Mouse (Mus musculus) skeletal muscle tissue, adult 2 months (tissue): Measurements from ENCODE around the gene Kyat3.
A peak's percentile ranks its signal among the peaks of the same experiment; 100 is the strongest.

ENCODE experiments used
- DNase-seq: peaks from one replicate; pipeline ENCODE4 v3.0.0-alpha.2; 2012; ENCODE audit warnings: low read depth, low spot score

Gene Kyat3

DNA sequence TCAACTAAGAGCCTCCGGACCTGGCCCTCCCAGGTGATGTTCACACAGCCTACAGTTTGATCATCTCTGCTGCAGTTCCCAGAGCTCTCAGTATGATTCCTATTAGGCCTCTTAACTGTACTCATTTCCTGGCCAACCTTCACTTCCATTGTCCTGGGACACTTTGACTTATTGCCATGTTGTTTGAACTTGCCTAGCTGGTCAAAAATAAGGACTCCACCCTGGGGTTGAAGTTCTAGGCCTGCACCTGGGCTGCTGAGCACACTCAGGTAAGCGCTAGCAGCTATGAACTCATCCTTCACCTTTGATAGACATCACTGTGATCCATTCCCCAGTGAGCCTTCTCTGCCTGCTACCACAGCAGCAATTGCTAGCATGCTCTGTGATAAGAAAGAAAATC is 44.2 kb downstream of the Kyat3 start:
- no peak for DNase-seq

DNA sequence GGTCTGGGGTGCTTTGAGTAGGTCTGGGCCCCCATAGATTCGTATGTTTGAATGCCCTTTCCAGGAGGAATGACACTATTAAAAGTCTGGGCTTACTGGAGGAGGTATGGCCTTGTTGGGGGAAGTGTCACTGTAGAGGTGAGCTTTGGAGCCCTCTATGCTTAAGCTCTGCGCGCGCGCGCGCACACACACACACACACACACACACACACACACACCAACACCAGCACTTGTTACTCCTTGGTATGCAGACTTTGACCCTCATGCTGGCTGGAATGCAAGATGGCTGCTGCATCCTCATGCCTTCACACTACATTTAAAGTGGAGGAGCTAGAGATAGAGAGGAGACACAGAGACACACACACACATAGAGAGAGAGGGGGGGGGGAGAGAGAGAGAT is 46.8 kb downstream of the Kyat3 start:
- DNase-seq: no peak

DNA sequence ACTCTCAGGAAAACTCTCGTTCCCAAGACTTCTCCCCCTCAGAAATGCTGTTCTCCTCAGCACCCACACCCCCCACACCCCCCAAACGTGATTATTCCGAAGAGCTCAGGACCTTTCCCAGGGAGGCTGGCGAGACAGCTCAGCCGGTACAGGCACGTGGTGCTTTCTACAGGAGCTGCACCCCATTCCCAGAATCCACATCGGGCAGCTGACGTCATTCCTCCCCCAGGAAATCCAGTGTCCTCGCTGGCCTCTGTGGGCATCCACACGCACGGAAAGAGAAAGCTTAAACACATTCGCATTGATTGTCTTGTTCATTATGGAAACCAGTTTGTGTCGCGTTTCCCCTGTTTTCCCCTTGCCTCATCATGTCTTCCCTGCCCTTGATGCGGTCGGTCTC is 48.3 kb downstream of the Kyat3 start:
- DNase-seq: no peak

DNA sequence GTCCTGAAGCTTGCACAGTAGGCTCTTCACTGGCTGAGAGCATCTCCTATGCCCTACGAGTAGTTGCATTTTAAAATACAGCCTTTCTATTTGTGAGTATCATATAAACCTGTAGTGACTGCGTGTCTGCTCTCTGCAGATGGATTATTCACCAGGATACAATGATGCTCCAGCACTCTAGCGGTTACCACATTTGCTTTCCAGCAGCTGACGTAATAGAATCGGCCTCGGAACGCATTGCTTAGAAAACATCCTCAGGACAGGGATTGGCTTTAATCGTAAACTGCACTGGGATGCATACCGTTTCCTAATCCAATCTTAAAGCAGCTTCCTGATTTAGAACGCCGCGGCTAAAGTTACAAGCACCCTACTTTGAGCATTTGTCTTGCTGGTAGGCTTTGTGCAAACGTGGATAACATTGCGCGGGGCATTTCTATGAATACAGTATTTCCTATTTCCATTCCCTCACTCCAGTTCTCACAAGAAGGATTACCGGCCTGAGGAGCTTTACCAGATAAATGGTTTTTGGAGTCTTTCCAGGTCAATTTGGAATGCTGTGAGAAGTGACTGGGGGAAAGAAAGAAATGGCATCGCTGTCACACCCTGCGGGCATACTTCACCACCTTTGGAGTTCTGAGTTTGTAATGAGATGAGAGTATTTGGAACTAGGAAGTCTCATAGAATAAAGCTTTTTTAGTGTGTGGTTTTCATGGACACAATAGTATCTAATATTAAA is 54.4 kb downstream of the Kyat3 start:
- DNase-seq: no peak

DNA sequence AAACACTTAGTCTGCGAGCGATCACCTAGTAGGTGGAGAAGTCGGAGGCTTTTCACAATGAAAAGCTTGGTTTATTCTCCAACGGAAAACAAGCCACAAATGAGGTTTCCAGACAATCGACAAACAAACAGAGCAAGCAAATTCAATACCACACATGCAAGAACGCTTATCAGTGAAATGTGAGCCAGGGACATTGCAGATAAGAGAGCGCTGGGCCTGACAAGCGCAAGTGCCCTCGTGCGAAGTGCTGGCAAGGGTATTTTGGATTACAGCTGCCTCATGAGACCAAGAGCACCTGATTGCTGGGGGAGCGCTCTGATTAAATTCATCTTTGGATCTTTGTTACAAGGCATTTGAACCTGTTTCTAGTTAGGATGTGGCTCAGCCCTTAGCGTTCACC is 57.0 kb downstream of the Kyat3 start:
- DNase-seq: no peak

DNA sequence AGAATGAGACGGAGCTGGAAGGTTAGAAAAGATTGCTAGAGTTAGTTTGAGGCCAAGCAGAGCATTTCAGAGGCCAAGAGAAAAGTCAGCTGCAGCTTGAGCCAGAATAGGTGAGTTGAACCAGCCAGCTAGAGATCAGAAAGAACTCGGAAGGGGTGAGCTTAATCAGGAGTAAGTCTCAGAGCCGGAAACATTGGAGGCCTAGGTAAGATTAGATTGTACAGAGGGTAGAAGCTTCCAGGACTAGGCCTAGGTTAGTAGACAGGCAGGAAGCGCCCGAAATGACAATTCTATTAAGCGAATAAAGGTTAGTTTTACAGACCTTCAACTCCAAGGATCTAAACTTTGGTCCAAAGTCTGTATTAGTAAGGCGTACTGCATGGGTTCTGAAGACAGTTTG is 57.7 kb downstream of the Kyat3 start:
- DNase-seq: no peak

GRCm38 (mm10) chr3:142760356-142760755 is 59.5 kb downstream of the Kyat3 start:
- DNase-seq: no peak

- peak; percentile 94 for DNase-seq
Measured at GRCm38 (mm10) chr3:142764995-142765777, 64.3 kb downstream of the Kyat3 start, which contains the start of gene Gtf2b. Gene Gtf2b (plus strand): TSS chr3:142765045.

- DNase-seq: no peak
Measured at GRCm38 (mm10) chr3:142765778-142766165, 64.9 kb downstream of the Kyat3 start.

GRCm38 (mm10) chr3:142768498-142768897 is 67.6 kb downstream of the Kyat3 start:
- no peak for DNase-seq

DNA sequence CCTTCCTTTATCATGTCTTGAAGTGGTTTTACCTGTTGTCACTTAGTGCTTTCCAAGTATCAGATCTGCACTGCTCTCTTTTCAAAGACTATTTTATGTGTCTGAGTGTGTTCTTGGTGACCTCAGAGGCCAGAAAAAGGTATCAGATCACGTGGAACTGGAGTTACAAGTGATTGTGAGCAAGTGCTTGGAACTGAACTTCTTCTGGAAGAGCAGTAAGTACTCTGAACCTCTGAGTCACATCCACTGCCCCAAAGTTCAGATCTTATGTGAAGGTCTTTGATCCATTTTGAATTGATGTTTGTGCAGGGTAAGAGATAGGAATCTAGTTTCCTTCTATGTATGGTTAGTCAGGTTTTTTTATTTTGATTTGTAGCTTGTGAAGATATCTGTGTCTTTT is 69.7 kb downstream of the Kyat3 start:
- DNase-seq: no peak

GRCm38 (mm10) chr3:142773538-142774191 is 72.8 kb downstream of the Kyat3 start:
- DNase-seq: no peak

GRCm38 (mm10) chr3:142777227-142777626 is 76.4 kb downstream of the Kyat3 start:
- DNase-seq: no peak

GRCm38 (mm10) chr3:142786423-142787072 is 85.7 kb downstream of the Kyat3 start:
- DNase-seq: no peak

DNA sequence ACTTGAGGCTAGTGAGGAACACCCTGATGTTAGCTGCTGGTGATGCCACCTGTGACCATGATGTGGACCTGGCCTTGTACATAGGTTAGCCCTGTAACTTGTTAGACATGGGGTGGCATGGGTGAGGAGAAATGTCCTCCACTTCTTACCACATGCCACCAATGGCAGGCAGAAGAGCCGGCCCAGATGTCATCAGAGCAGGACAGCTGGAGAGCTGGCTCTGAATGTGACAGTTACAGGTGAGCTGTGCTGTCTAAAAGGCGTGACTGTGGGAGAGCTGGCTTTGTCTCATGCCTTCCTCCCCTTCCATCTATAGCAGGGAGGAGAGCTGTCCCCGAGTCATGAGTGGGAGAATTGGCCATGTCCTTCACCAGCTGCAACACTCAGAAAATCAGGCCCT is 94.7 kb downstream of the Kyat3 start:
- DNase-seq: no peak
